9 mouse cellular contexts compared by ENCODE assay signal in genomic region chrX:95445866-95446265, GRCm38 (mm10). TPM values are rescaled to one million over a fixed set of nuclear protein-coding genes. Genes with fewer than 3 reads are reported as not detected.
DNase-seq lines count a peak whose midpoint lies in the region.
"Had no signal": no experiment of that assay in that cellular context is flagged by ENCODE, and none has a peak within 500 bp of the region (broad histone marks: within the 10 kb centered on the region; RNA-seq: fewer than 3 reads in every experiment).

No protein-coding gene starts in this region.

- DNase-seq in cerebellum, adult 11-12 months, result peak; percentile 21
- no peak for DNase-seq in cerebellum, postnatal 4 days (ENCODE audit: low spot score in 2 of 2)
- peak; percentile 15 to 37 for DNase-seq in cerebellum, postnatal 14 days
- peak; percentile 79 for DNase-seq in kidney, postnatal 14 days
- DNase-seq in lung, postnatal 36 days, result peak; percentile 79
- DNase-seq in heart, adult 8-10 months (ENCODE audit: low spot score), result no peak
- no peak for DNase-seq in embryo, embryonic 10 days (ENCODE audit: low spot score)
- DNase-seq in adrenal gland, adult 2 months, result no peak
- DNase-seq: gastrocnemius, postnatal 14 days had no signal

RNA-seq across cellular contexts. Expression of gene Amer1, which starts 1.2 kb away (rescaled TPM):
- 1 to 10 TPM; 4.0 to 6.3 (median 4.6) TPM for total RNA-seq in heart, adult 8-10 months (2022)
- total RNA-seq in adrenal gland, adult 2 months (2021), result 1 to 10 TPM; 5.4 to 9.1 TPM
- polyA plus RNA-seq in adrenal gland, adult 2 months (2012; rRNA removed), result 1.4 and 1.6 TPM in 2 replicates

Comparison
In these comparisons a context has a peak if more than half of its experiments do, and no peak if none do; other contexts are left out.
1. DNase-seq: peak in cerebellum, adult 11-12 months (single experiment), cerebellum, postnatal 14 days (2 of 2), kidney, postnatal 14 days (single experiment) and lung, postnatal 36 days (single experiment); none in cerebellum, postnatal 4 days (0 of 2), heart, adult 8-10 months (single experiment), embryo, embryonic 10 days (single experiment) and adrenal gland, adult 2 months (single experiment).